Mouse (Mus musculus): ENCODE results near the gene Fam219a. TPM values are rescaled to one million over a fixed set of nuclear protein-coding genes. Genes with fewer than 3 reads are reported as not detected.
A peak's percentile ranks its signal among the peaks of the same experiment; 100 is the strongest.

Fam219a gene
- polyA plus RNA-seq, 1 experiment from 2014 or later, result 3.2 TPM

DNA sequence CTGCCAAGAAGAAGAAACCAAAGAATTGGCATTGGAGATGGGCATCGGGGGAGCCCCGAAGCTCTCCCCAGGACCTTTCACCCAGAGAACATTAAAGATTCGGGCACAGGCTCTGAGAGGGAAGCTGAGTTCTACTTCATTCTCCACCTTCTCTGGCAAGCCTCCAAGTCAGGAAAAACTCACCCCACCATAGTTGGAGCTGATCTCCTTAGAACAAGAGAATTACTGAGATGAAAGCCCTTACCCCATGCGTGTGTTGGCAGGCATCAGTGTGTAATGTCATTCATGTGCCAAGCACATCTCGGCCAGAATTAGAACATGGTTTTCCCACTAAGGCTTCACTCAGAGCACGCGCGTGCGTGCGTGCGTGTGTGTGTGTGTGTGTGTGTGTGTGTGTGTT is 73.5 kb downstream of the Fam219a start:
- no peak overlapping the region for H3K9ac ChIP-seq (ENCODE audit: low read depth, low read length)
- TF ChIP-seq CTCF (IDR thresholded peaks at IDR 0.05; ENCODE audit: low read depth), result no peak
- H3K9me3 ChIP-seq (ENCODE audit: control insufficient read depth), result no peaks in the 10 kb centered on the region
- H3K36me3 ChIP-seq (ENCODE audit: control insufficient read depth, insufficient read depth), result peaks cover 38% of the 10 kb centered on the region
- no peak for ATAC-seq
- no peak overlapping the region for H3K4me3 ChIP-seq (ENCODE audit: low read depth, low read length)
- H3K4me1 ChIP-seq (replicated peaks; ENCODE audit: control insufficient read depth, insufficient read depth, low read length), result 0 out of 2 replicates have a peak, but pooled peaks cover 5% of the 10 kb centered on the region
- WGBS, result 77% methylated on average over 11 of the region's 11 CpGs
- no peak overlapping the region for H3K4me2 ChIP-seq (replicated peaks; ENCODE audit: low read depth)
- no peak overlapping the region for H3K27ac ChIP-seq (ENCODE audit: low read depth, low read length)
- H3K27me3 ChIP-seq (replicated peaks; ENCODE audit: control insufficient read depth, insufficient read depth, low read length), result peaks cover 21% of the 10 kb centered on the region

DNA sequence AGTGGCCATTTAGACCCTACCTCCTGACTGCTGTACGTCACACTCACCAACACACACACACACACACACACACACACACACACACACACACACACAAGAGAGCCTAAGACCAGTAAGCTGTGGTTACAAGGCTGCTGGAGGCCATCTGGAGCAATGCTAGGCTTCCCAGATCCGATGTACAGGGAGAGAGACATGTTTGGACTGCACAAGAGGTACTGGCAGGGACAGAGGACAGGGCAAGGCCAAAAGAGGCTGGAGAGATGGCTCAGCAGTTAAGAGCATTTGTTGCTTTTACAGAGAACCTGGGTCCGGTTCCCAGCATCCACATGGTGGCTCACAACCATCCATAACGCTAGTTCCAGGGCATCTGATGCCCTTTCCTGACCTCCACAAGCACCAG is 74.3 kb downstream of the Fam219a start:
- Histone ChIP-seq H3K27ac (ENCODE audit: low read depth, low read length) (no peak overlapping the region), H3K9me3 (ENCODE audit: control insufficient read depth) (no peaks in the 10 kb centered on the region), H3K9ac (ENCODE audit: low read depth, low read length) (no peak overlapping the region), H3K4me2 (replicated peaks; ENCODE audit: low read depth) (no peak overlapping the region), H3K36me3 (ENCODE audit: control insufficient read depth, insufficient read depth) (peaks cover 38% of the 10 kb centered on the region), H3K4me1 (replicated peaks; ENCODE audit: control insufficient read depth, insufficient read depth, low read length) (0 out of 2 replicates have a peak, but pooled peaks cover 5% of the 10 kb centered on the region), H3K27me3 (replicated peaks; ENCODE audit: control insufficient read depth, insufficient read depth, low read length) (peaks cover 21% of the 10 kb centered on the region), H3K4me3 (ENCODE audit: low read depth, low read length) (no peak overlapping the region)
- no peak for ATAC-seq
- WGBS, result 80% methylated on average over 4 of the region's 4 CpGs
- no peak for TF ChIP-seq CTCF (IDR thresholded peaks at IDR 0.05; ENCODE audit: low read depth)

DNA sequence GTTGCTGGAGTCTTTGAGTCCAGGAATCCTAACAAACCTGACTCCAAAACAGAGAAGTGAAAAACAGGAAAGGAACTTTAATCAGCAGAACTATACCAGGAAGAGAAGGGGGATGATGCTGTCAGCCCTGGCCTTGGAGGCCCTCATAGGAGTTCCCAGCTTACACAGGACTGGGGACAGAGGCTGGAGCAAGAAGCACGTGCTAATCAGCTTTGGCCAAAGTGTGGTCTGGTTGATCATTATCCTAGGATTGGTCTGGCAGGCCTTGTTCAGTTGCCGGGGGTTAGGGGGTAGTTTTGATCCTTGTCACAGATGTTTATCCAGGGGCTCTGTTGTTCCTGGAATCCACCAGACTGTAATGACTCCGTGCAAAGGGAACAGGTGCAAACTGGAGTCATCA is 75.0 kb downstream of the Fam219a start:
- no peaks in the 10 kb centered on the region for H3K9me3 ChIP-seq (ENCODE audit: control insufficient read depth)
- peak overlapping the region; percentile 62 for H3K27ac ChIP-seq (ENCODE audit: low read depth, low read length)
- H3K4me1 ChIP-seq (replicated peaks; ENCODE audit: control insufficient read depth, insufficient read depth, low read length), result 0 out of 2 replicates have a peak, but pooled peaks cover 3% of the 10 kb centered on the region
- ATAC-seq, result peak; percentile 42
- H3K27me3 ChIP-seq (replicated peaks; ENCODE audit: control insufficient read depth, insufficient read depth, low read length), result peaks cover 17% of the 10 kb centered on the region
- H3K36me3 ChIP-seq (ENCODE audit: control insufficient read depth, insufficient read depth), result peaks cover 34% of the 10 kb centered on the region
- no peak for TF ChIP-seq CTCF (IDR thresholded peaks at IDR 0.05; ENCODE audit: low read depth)
- 18% methylated on average over 3 of the region's 3 CpGs for WGBS
- H3K4me3 ChIP-seq (ENCODE audit: low read depth, low read length), result no peak overlapping the region
- H3K9ac ChIP-seq (ENCODE audit: low read depth, low read length), result no peak overlapping the region
- H3K4me2 ChIP-seq (replicated peaks; ENCODE audit: low read depth), result no peak overlapping the region

DNA sequence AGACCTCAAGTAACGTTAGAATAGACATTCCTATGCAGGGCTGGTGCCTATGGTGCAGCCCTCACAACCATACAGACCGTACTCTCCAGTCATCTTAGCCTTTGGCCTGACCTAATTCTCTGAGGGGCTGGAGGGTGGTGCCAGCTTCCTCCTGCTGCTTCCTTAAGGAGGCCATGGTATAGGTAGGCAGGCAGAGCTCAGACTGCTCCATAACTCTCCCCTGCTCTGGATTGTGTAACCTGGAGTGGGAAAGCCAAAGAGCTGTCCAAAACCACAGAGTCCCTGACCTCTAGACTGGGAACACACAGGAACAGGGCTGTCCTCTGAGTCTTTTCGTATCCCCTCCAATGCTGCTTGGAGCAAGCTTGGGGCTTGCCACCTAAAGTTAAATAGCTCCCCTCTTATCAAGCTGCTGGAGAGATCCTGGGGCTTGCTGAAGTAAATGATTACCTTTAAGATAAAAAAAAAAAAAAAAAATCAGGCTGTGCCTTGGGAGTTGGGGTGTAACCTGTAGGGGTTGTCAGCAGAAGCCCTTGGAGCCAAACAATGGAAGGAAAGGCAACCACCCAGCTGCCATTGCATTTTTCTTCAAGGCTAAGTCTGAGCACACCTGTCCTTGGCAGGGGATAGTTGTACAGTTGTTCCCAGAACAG is 75.7 kb downstream of the Fam219a start:
- WGBS, result 33% methylated on average over 3 of the region's 3 CpGs
- ATAC-seq, result peak; percentile 84

DNA sequence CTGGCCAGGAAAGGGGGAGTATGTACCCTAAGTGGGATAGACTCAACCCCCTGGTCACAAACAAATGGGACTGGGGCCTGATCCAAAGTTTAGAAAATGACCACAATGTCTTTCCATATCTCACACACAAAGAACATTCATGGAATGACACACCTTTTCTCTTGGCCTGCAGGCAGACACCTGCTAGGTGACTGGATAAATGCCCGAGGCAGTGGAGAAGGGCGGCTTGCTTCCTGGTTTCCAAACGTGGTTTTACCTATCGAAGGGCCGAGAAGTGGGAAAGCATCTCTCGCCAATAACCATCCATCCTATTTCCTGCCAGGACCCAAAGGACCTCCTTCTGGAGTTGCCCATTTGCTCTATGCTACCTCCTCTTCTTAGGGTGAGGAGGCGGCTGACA is 76.4 kb downstream of the Fam219a start:
- no peak overlapping the region for H3K4me3 ChIP-seq (ENCODE audit: low read depth, low read length)
- no peaks in the 10 kb centered on the region for H3K9me3 ChIP-seq (ENCODE audit: control insufficient read depth)
- no peak overlapping the region for H3K9ac ChIP-seq (ENCODE audit: low read depth, low read length)
- 0 out of 2 replicates have a peak, but pooled peaks cover 3% of the 10 kb centered on the region for H3K4me1 ChIP-seq (replicated peaks; ENCODE audit: control insufficient read depth, insufficient read depth, low read length)
- H3K4me2 ChIP-seq (replicated peaks; ENCODE audit: low read depth), result no peak overlapping the region
- 46% methylated on average over 7 of the region's 7 CpGs for WGBS
- TF ChIP-seq CTCF (IDR thresholded peaks at IDR 0.05; ENCODE audit: low read depth), result no peak
- H3K36me3 ChIP-seq (ENCODE audit: control insufficient read depth, insufficient read depth), result peaks cover 19% of the 10 kb centered on the region
- H3K27ac ChIP-seq (ENCODE audit: low read depth, low read length), result peak overlapping the region; percentile 75; the same call in 1 of the 2 replicates
- ATAC-seq, result no peak
- peaks cover 6% of the 10 kb centered on the region for H3K27me3 ChIP-seq (replicated peaks; ENCODE audit: control insufficient read depth, insufficient read depth, low read length)

More for the DNA sequence above, 75.7 kb downstream of the Fam219a start:
- Histone ChIP-seq H3K4me1 (replicated peaks; ENCODE audit: control insufficient read depth, insufficient read depth, low read length) (0 out of 2 replicates have a peak, but pooled peaks cover 3% of the 10 kb centered on the region), H3K4me2 (replicated peaks; ENCODE audit: low read depth) (no peak overlapping the region), H3K9ac (ENCODE audit: low read depth, low read length) (no peak overlapping the region), H3K4me3 (ENCODE audit: low read depth, low read length) (no peak overlapping the region), H3K27ac (ENCODE audit: low read depth, low read length) (peak overlapping the region; percentile 75), H3K9me3 (ENCODE audit: control insufficient read depth) (no peaks in the 10 kb centered on the region), H3K27me3 (replicated peaks; ENCODE audit: control insufficient read depth, insufficient read depth, low read length) (peaks cover 10% of the 10 kb centered on the region), H3K36me3 (ENCODE audit: control insufficient read depth, insufficient read depth) (peaks cover 26% of the 10 kb centered on the region)
- TF ChIP-seq CTCF (IDR thresholded peaks at IDR 0.05; ENCODE audit: low read depth), result no peak

DNA sequence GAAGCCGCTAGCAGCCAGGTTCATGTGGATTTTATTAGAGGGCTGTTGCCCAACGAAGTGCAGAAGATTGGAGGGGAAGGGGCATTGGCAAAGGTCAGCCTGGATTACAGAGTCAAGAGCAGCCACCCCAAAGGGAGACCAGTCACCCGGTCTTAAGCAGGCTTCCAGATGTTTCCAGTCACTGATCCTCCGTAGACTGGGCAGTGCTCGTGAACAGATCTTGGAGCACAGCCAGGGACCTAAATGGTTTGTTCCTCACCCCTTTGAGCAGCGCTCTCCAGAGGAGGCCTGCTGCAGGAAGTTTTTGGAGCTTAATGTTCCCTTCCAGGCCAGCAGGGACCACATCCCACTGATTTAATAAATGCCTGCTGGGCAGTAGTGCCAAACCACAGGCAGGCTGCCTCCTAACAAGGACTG is 87.7 kb downstream of the Fam219a start:
- H3K4me3 ChIP-seq (ENCODE audit: low read depth, low read length), result no peak overlapping the region
- H3K4me2 ChIP-seq (replicated peaks; ENCODE audit: low read depth), result no peak overlapping the region
- no peak overlapping the region for H3K9ac ChIP-seq (ENCODE audit: low read depth, low read length)
- ATAC-seq, result no peak
- no peak overlapping the region for H3K27ac ChIP-seq (ENCODE audit: low read depth, low read length)
- H3K4me1 ChIP-seq (replicated peaks; ENCODE audit: control insufficient read depth, insufficient read depth, low read length), result no peaks in the 10 kb centered on the region
- 49% methylated on average over 6 of the region's 6 CpGs for WGBS
- H3K9me3 ChIP-seq (ENCODE audit: control insufficient read depth), result 0 out of 2 replicates have a peak, but pooled peaks cover 3% of the 10 kb centered on the region
- peaks cover 24% of the 10 kb centered on the region for H3K36me3 ChIP-seq (ENCODE audit: control insufficient read depth, insufficient read depth)
- TF ChIP-seq CTCF (IDR thresholded peaks at IDR 0.05; ENCODE audit: low read depth), result peak; percentile 32; the same call in 1 of the 2 replicates
- H3K27me3 ChIP-seq (replicated peaks; ENCODE audit: control insufficient read depth, insufficient read depth, low read length), result no peaks in the 10 kb centered on the region
